ENCODE assay signal across 3 mouse cellular contexts in the genomic region with DNA sequence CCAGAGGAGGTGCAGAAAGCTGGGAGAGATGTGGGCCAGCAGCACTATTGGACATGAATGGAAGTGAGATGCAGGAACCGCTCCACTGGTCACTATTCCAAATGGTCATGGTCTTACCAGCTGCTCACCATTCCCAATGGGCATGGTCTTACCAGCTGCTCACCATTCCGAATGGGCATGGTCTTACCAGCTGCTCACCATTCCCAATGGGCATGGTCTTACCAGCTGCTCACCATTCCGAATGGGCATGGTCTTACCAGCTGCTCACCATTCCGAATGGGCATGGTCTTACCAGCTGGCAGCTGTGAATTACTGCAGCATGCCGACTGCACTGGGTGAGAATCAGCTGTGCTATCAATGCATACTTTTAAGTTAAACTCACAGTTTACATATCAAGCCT. TPM values are rescaled to one million over a fixed set of nuclear protein-coding genes. Genes with fewer than 3 reads are reported as not detected.
"Had no signal": no experiment of that assay in that cellular context is flagged by ENCODE, and none has a peak within 500 bp of the region (broad histone marks: within the 10 kb centered on the region; RNA-seq: fewer than 3 reads in every experiment).

No protein-coding gene starts in this region.

RNA-seq across cellular contexts. Expression of a gene that starts 45.9 kb away (rescaled TPM):
- total RNA-seq: common myeloid progenitor, adult 5-6 weeks; granulocyte monocyte progenitor cell, adult 5-6 weeks had no signal
- polyA plus RNA-seq: erythroblast, embryonic 14.5 days had no signal
